Mouse (Mus musculus): Measurements from ENCODE around the gene Adamtsl2.

- TF ChIP-seq HCFC1 (IDR thresholded peaks at IDR 0.05; ENCODE audit: borderline replicate concordance, insufficient read depth, low read length) (no peak), ZNF384 (IDR thresholded peaks at IDR 0.05; ENCODE audit: low read depth, low read length) (no peak), MAFK (IDR thresholded peaks at IDR 0.05; ENCODE audit: insufficient read depth, low read depth, low read length) (no peak), ZC3H11A (IDR thresholded peaks at IDR 0.05; ENCODE audit: borderline replicate concordance, low read depth, low read length) (no peak), CHD2 (IDR thresholded peaks at IDR 0.05; ENCODE audit: low read depth, low read length) (no peak)
Measured at GRCm38 (mm10) chr2:27126496-27126895, 47.3 kb downstream of the Adamtsl2 start.
